Mouse (Mus musculus): Measurements from ENCODE around the gene Pdpk1. TPM values are rescaled to one million over a fixed set of nuclear protein-coding genes. Genes with fewer than 3 reads are reported as not detected.

The Pdpk1 gene
- polyA plus RNA-seq, 1 experiment from 2014 or later: 19.3 TPM

DNA sequence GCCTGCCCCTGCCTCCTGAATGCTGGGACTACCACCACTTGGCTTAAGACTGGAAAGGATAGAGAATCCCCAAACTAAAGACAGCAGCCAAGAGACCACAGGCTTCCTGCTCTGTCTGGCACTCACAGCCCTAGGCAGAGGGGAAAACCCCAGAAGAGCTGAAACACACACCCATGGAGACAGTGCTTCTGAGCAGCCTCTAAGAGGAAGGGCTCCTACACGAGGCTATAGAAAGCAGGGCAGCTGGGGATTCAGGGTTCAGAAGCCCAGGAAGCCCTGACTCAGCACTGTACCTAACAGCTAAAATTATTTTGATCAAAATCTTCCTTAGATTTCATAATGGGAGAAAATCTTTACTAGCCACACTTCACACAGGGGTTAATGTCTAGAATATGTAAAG lies 66.1 kb downstream of the Pdpk1 start:
- 53% methylated on average over 1 of the region's 1 CpGs for WGBS (ENCODE audit: insufficient replicate concordance)
- H3K36me3 ChIP-seq (replicated peaks; ENCODE audit: insufficient read depth, low read length): peaks cover 57% of the 10 kb centered on the region
- ATAC-seq (no peak), DNase-seq (no peak)
- H3K27ac ChIP-seq (ENCODE audit: low read depth): no peak overlapping the region
- no peaks in the 10 kb centered on the region for H3K9me3 ChIP-seq (ENCODE audit: low read length)
- no peak overlapping the region for H3K4me2 ChIP-seq (ENCODE audit: low read depth, low read length)
- no peak overlapping the region for H3K9ac ChIP-seq (replicated peaks)
- no peak for TF ChIP-seq EP300 (IDR thresholded peaks at IDR 0.05; ENCODE audit: low read depth)
- no peak for TF ChIP-seq CTCF (IDR thresholded peaks at IDR 0.05; ENCODE audit: low read depth)
- peaks cover under 1% of the 10 kb centered on the region for H3K4me1 ChIP-seq (ENCODE audit: insufficient read depth)
- H3K27me3 ChIP-seq (ENCODE audit: insufficient read depth, low read length): no peaks in the 10 kb centered on the region
- H3K4me3 ChIP-seq (ENCODE audit: low read depth, low read length): no peak overlapping the region

DNA sequence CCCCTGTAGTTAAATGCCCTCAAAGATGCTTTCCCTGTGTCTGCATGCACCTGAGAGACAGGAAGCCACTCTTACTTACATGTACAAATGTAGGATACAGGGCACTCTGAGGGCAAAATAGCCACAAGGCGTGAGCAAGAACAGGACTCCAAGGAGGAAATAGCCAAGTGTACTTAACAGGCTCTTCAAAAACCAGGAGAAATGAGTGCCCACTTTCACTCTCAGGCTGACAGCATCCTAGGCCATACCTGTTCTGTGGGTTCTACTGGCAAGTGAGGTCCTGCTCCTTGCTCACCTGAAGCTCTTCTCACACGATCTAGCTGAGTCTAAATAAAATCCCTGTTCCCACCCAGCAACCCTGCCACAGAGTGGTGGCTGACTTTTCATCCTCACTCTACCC lies 73.6 kb downstream of the Pdpk1 start:
- Histone ChIP-seq H3K36me3 (replicated peaks; ENCODE audit: insufficient read depth, low read length) (peaks cover 42% of the 10 kb centered on the region), H3K4me3 (ENCODE audit: low read depth, low read length) (no peak overlapping the region), H3K4me2 (ENCODE audit: low read depth, low read length) (no peak overlapping the region), H3K4me1 (ENCODE audit: insufficient read depth) (peaks cover 5% of the 10 kb centered on the region), H3K9ac (replicated peaks) (no peak overlapping the region), H3K9me3 (ENCODE audit: low read length) (no peaks in the 10 kb centered on the region), H3K27ac (ENCODE audit: low read depth) (no peak overlapping the region), H3K27me3 (ENCODE audit: insufficient read depth, low read length) (no peaks in the 10 kb centered on the region)
- ATAC-seq (no peak), DNase-seq (no peak)
- TF ChIP-seq CTCF (IDR thresholded peaks at IDR 0.05; ENCODE audit: low read depth) (no peak), EP300 (IDR thresholded peaks at IDR 0.05; ENCODE audit: low read depth) (no peak)
- 84% methylated on average over 2 of the region's 2 CpGs for WGBS (ENCODE audit: insufficient replicate concordance)

DNA sequence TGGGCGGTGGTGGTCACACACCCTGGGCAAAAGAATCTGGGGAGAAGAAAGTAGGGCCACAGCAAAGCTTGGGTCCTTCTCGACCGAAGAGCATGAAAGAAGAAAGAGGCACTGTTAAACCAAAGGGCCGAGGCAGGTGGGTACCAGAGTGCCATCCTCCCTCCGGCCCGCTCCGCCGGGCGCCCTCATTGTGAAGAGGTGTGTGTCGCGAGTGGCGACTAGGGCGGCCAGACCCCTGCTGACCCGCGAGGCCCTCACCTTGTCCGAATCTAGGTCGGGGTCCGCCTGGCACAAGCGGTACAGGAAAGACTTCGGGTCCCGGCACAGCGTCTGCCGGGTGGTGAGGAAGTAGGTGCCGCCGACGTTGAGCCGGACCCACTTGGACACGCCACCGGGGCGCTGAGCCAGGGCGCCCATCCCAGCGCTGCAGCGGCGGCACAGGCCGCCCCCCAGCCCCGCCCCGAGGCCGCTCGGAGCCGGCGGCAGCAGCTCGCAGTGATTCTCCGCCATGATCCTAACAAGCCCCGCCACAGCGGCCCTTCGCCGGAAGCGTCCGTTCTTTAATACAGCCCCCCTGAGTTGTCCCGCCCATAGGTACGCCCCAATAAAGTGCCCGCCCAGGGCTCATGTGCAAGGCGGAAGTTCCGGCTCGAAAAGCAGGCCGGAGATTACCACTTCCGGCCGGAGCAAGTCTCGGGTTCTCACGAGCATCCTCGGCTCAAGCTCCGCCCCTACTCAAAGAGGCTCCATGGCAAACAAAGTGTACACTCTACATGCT lies 77.6 kb downstream of the Pdpk1 start, which contains the start of gene Kctd5:
Kctd5 (minus strand) TSS at position 567 of the 778 bp plus-strand sequence.
- under 1% methylated on average over 42 of the region's 62 CpGs for WGBS (ENCODE audit: insufficient replicate concordance)
- H3K27ac ChIP-seq (ENCODE audit: low read depth): peak within 1 kb of the TSS; percentile 78
- peak within 1 kb of the TSS; percentile 65 for H3K4me2 ChIP-seq (ENCODE audit: low read depth, low read length)
- H3K9me3 ChIP-seq (ENCODE audit: low read length): no peaks in the 10 kb centered on the region
- no peaks in the 10 kb centered on the region for H3K27me3 ChIP-seq (ENCODE audit: insufficient read depth, low read length)
- peak within 1 kb of the TSS; percentile 92 for H3K9ac ChIP-seq (replicated peaks)
- peak within 1 kb of the TSS; percentile 85 for H3K4me3 ChIP-seq (ENCODE audit: low read depth, low read length)
- peaks cover 11% of the 10 kb centered on the region for H3K4me1 ChIP-seq (ENCODE audit: insufficient read depth)
- H3K36me3 ChIP-seq (replicated peaks; ENCODE audit: insufficient read depth, low read length): peaks cover 11% of the 10 kb centered on the region
- peak; percentile 95 for DNase-seq
- TF ChIP-seq CTCF (IDR thresholded peaks at IDR 0.05; ENCODE audit: low read depth) (no peak), EP300 (IDR thresholded peaks at IDR 0.05; ENCODE audit: low read depth) (peak; percentile 84)
- peak; percentile 99 for ATAC-seq

DNA sequence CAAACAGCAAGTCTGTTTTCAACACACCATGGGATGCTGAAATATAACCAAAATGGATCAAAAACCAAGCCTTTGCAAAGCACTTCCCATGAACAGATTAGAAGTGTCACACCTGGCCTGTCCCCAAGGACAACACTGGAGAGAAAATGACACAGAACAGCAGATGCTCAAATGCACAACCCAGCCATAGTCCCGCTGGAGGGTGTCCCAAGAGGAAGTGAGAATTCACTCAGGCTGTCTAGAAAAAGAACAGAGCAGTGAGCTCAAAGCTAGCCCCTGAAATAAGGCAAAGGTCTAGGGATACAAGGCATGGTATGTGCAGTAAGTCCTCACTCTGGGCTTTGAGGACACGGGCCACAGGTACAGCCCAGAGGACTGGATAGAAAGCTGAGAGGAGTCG lies 81.2 kb downstream of the Pdpk1 start:
- 80% methylated on average over 3 of the region's 3 CpGs for WGBS (ENCODE audit: insufficient replicate concordance)
- Histone ChIP-seq H3K27me3 (ENCODE audit: insufficient read depth, low read length) (no peaks in the 10 kb centered on the region), H3K4me3 (ENCODE audit: low read depth, low read length) (no peak overlapping the region), H3K9ac (replicated peaks) (no peak overlapping the region), H3K4me2 (ENCODE audit: low read depth, low read length) (no peak overlapping the region), H3K9me3 (ENCODE audit: low read length) (no peaks in the 10 kb centered on the region), H3K27ac (ENCODE audit: low read depth) (no peak overlapping the region), H3K36me3 (replicated peaks; ENCODE audit: insufficient read depth, low read length) (no peaks in the 10 kb centered on the region), H3K4me1 (ENCODE audit: insufficient read depth) (peaks cover 11% of the 10 kb centered on the region)
- ATAC-seq: no peak
- DNase-seq: no peak
- no peak for TF ChIP-seq EP300 (IDR thresholded peaks at IDR 0.05; ENCODE audit: low read depth)
- TF ChIP-seq CTCF (IDR thresholded peaks at IDR 0.05; ENCODE audit: low read depth): no peak

DNA sequence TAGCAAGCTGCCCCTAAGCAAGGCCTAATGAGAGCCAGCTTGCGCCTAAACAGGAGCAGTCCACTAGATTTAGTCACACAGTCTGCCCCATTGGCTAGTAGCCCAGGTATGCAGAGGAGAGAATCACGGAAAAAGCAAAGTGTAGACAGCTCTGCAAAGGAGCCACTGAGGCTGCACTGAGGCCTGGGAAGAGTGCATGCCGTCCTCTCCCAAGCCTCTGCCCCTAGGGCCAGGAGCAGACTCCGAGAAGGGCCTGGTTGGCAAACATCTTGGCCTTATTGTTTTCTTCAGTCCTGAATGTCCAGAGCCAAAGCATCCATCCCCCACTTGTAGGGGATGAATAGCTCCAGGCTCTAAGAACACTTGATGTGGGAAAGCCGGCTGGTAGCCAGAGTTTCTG lies 82.5 kb downstream of the Pdpk1 start:
- DNase-seq: no peak
- Histone ChIP-seq H3K4me1 (ENCODE audit: insufficient read depth) (peaks cover 11% of the 10 kb centered on the region), H3K27me3 (ENCODE audit: insufficient read depth, low read length) (no peaks in the 10 kb centered on the region), H3K27ac (ENCODE audit: low read depth) (no peak overlapping the region), H3K36me3 (replicated peaks; ENCODE audit: insufficient read depth, low read length) (no peaks in the 10 kb centered on the region), H3K4me2 (ENCODE audit: low read depth, low read length) (no peak overlapping the region), H3K9me3 (ENCODE audit: low read length) (no peaks in the 10 kb centered on the region), H3K4me3 (ENCODE audit: low read depth, low read length) (no peak overlapping the region), H3K9ac (replicated peaks) (no peak overlapping the region)
- TF ChIP-seq CTCF (IDR thresholded peaks at IDR 0.05; ENCODE audit: low read depth) (no peak), EP300 (IDR thresholded peaks at IDR 0.05; ENCODE audit: low read depth) (no peak)
- WGBS (ENCODE audit: insufficient replicate concordance): 91% methylated on average over 5 of the region's 5 CpGs
- ATAC-seq: no peak

DNA sequence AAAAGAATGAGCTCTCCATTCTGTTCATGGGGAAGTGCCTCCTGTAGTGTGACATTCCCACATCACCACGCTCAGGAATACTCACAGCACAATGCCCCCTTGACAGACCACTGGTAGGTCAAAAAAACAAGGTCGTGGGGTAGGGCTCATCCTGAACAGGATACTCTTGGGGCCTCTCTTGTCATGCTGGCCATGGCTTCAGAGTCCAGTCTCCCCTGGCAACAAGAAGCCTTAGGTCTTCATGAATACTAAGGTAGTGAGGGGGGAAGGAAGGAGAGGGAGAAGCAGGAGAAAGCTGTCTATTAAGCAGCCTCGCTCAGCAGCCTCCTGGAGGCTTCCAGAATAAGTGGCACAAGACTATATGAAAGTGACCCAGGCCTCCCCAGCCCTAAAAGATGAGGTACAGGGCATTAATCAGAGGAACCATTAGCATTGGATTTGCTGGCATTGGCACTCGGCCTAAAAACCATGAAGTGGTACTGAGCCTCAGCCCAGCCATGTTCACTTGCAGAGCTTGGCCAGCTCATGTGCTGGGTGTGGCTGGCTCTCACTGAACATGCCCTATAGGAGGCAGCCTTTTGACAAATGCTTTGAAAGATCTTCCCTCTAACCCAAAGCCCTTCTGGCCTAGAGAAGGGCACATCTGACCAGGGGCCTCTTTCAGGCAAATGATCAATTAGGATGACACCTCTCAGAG lies 88.1 kb downstream of the Pdpk1 start:
- no peaks in the 10 kb centered on the region for H3K4me1 ChIP-seq (ENCODE audit: insufficient read depth)
- H3K9ac ChIP-seq (replicated peaks): no peak overlapping the region
- H3K4me2 ChIP-seq (ENCODE audit: low read depth, low read length): no peak overlapping the region
- no peak overlapping the region for H3K4me3 ChIP-seq (ENCODE audit: low read depth, low read length)
- no peak for TF ChIP-seq CTCF (IDR thresholded peaks at IDR 0.05; ENCODE audit: low read depth)
- no peak overlapping the region for H3K27ac ChIP-seq (ENCODE audit: low read depth)
- whole genome bisulfite sequencing (ENCODE audit: insufficient replicate concordance): 77% methylated on average over 4 of the region's 4 CpGs
- no peaks in the 10 kb centered on the region for H3K27me3 ChIP-seq (ENCODE audit: insufficient read depth, low read length)
- no peaks in the 10 kb centered on the region for H3K9me3 ChIP-seq (ENCODE audit: low read length)
- DNase-seq: no peak
- ATAC-seq: no peak
- peaks cover 25% of the 10 kb centered on the region for H3K36me3 ChIP-seq (replicated peaks; ENCODE audit: insufficient read depth, low read length)

Data from liver, postnatal 0 days (tissue).